Mouse (Mus musculus) embryonic facial prominence, embryonic 15.5 days (tissue): ENCODE results near the gene Unc5a. TPM values are rescaled to one million over a fixed set of nuclear protein-coding genes. Genes with fewer than 3 reads are reported as not detected.

Experiments used
- ATAC-seq: fragments of 200-750 bp; cut with Nextera tagmentation; 2 replicates; pipeline ENCODE4 v1.8.0; 2017; ENCODE audit warnings: low read depth, moderate TSS enrichment; ENCODE audit not compliant: insufficient number of reproducible peaks, low FRiP score, low TSS enrichment
- H3K27ac ChIP-seq: fragments of 300-500 bp; sonication (generic); replicated peaks from 2 replicates; pipeline ENCODE4 v1.5.1; 2015; ENCODE audit warnings: mild to moderate bottlenecking, inconsistent platforms
- H3K27me3 ChIP-seq: fragments of 300-500 bp; sonication (generic); 2 replicates; pipeline ENCODE4 v1.6.1; 2015; ENCODE audit warnings: inconsistent platforms
- H3K36me3 ChIP-seq: fragments of 300-500 bp; sonication (generic); 2 replicates; pipeline ENCODE4 v1.6.1; 2015; ENCODE audit warnings: mild to moderate bottlenecking, inconsistent platforms
- H3K4me1 ChIP-seq: fragments of 300-500 bp; sonication (generic); 2 replicates; pipeline ENCODE4 v1.6.1; 2015; ENCODE audit warnings: inconsistent platforms
- H3K4me2 ChIP-seq: fragments of 300-500 bp; sonication (generic); replicated peaks from 2 replicates; pipeline ENCODE4 v1.6.1; 2015; ENCODE audit warnings: mild to moderate bottlenecking, inconsistent platforms
- H3K4me3 ChIP-seq: fragments of 300-500 bp; sonication (generic); replicated peaks from 2 replicates; pipeline ENCODE4 v1.5.1; 2015; ENCODE audit warnings: mild to moderate bottlenecking, inconsistent platforms
- H3K9ac ChIP-seq: fragments of 300-500 bp; sonication (generic); 2 replicates; pipeline ENCODE4 v1.6.1; 2015; ENCODE audit warnings: inconsistent platforms
- H3K9me3 ChIP-seq: fragments of 300-500 bp; sonication (generic); replicated peaks from 2 replicates; pipeline ENCODE4 v1.6.1; 2016; ENCODE audit warnings: inconsistent platforms
- WGBS: fragments of 180-500 bp; shearing (Covaris S2); methylation state at CpG from one replicate; pipeline ENCODE4 v1.1.7; 2015; 5-methylcytosine and 5-hydroxymethylcytosine counted together
- polyA plus RNA-seq: library from polyadenylated mRNA; unstranded; fragments of >200 nt; fragmentation: Nextera tagmentation; extraction: Ambion mirVana; gene quantifications from 2 replicates; pipeline ENCODE4 v1.2.1, GENCODE M21; 2015

Gene Unc5a
- polyA plus RNA-seq, 1 experiment from 2014 or later = 2.0 TPM

- no peaks in the 10 kb centered on the region for H3K9me3 ChIP-seq
- 64% methylated on average over 11 of the region's 11 CpGs for WGBS
- ATAC-seq = no peak
- H3K9ac ChIP-seq = no peak overlapping the region
- no peaks in the 10 kb centered on the region for H3K36me3 ChIP-seq
- no peaks in the 10 kb centered on the region for H3K27me3 ChIP-seq
- no peak overlapping the region for H3K4me2 ChIP-seq
- H3K27ac ChIP-seq = no peak overlapping the region
- H3K4me3 ChIP-seq = no peak overlapping the region
- H3K4me1 ChIP-seq = 0 out of 2 replicates have a peak, but pooled peaks cover 3% of the 10 kb centered on the region
Observed at GRCm38 (mm10) chr13:55004646-55005045, 55.4 kb downstream of the Unc5a start.

GRCm38 (mm10) chr13:55005691-55006414, 56.6 kb downstream of the Unc5a start:
- no peaks in the 10 kb centered on the region for H3K27me3 ChIP-seq
- WGBS = 69% methylated on average over 31 of the region's 31 CpGs
- 0 out of 2 replicates have a peak, but pooled peaks cover 3% of the 10 kb centered on the region for H3K4me1 ChIP-seq
- H3K4me3 ChIP-seq = no peak overlapping the region
- H3K27ac ChIP-seq = no peak overlapping the region
- no peaks in the 10 kb centered on the region for H3K9me3 ChIP-seq
- no peak for ATAC-seq
- H3K36me3 ChIP-seq = no peaks in the 10 kb centered on the region
- no peak overlapping the region for H3K4me2 ChIP-seq
- H3K9ac ChIP-seq = no peak overlapping the region

- Histone ChIP-seq H3K9ac (no peak overlapping the region), H3K36me3 (no peaks in the 10 kb centered on the region), H3K4me2 (no peak overlapping the region), H3K27me3 (no peaks in the 10 kb centered on the region), H3K4me3 (no peak overlapping the region), H3K9me3 (no peaks in the 10 kb centered on the region), H3K4me1 (0 out of 2 replicates have a peak, but pooled peaks cover 3% of the 10 kb centered on the region), H3K27ac (no peak overlapping the region)
- 65% methylated on average over 7 of the region's 7 CpGs for WGBS
- ATAC-seq = no peak
Observed at GRCm38 (mm10) chr13:55006415-55006742, 57.2 kb downstream of the Unc5a start.

- H3K36me3 ChIP-seq = no peaks in the 10 kb centered on the region
- no peak for ATAC-seq
- no peak overlapping the region for H3K27ac ChIP-seq
- H3K27me3 ChIP-seq = no peaks in the 10 kb centered on the region
- WGBS = 69% methylated on average over 6 of the region's 6 CpGs
- H3K4me1 ChIP-seq = 0 out of 2 replicates have a peak, but pooled peaks cover 3% of the 10 kb centered on the region
- H3K9me3 ChIP-seq = no peaks in the 10 kb centered on the region
- H3K9ac ChIP-seq = no peak overlapping the region
- no peak overlapping the region for H3K4me3 ChIP-seq
- H3K4me2 ChIP-seq = no peak overlapping the region
Observed at GRCm38 (mm10) chr13:55008589-55008988, 59.4 kb downstream of the Unc5a start.

GRCm38 (mm10) chr13:55011103-55011502, 61.9 kb downstream of the Unc5a start:
- no peak overlapping the region for H3K27ac ChIP-seq
- H3K27me3 ChIP-seq = no peaks in the 10 kb centered on the region
- H3K4me2 ChIP-seq = no peak overlapping the region
- H3K4me3 ChIP-seq = no peak overlapping the region
- ATAC-seq = no peak
- H3K36me3 ChIP-seq = no peaks in the 10 kb centered on the region
- 0 out of 2 replicates have a peak, but pooled peaks cover under 1% of the 10 kb centered on the region for H3K4me1 ChIP-seq
- H3K9ac ChIP-seq = no peak overlapping the region
- no peaks in the 10 kb centered on the region for H3K9me3 ChIP-seq
- WGBS = 86% methylated on average over 15 of the region's 15 CpGs

- no peaks in the 10 kb centered on the region for H3K4me1 ChIP-seq
- H3K4me3 ChIP-seq = no peak overlapping the region
- 4% methylated on average over 14 of the region's 14 CpGs for WGBS
- no peaks in the 10 kb centered on the region for H3K9me3 ChIP-seq
- H3K9ac ChIP-seq = no peak overlapping the region
- H3K36me3 ChIP-seq = no peaks in the 10 kb centered on the region
- no peak overlapping the region for H3K4me2 ChIP-seq
- H3K27me3 ChIP-seq = no peaks in the 10 kb centered on the region
- no peak overlapping the region for H3K27ac ChIP-seq
- ATAC-seq = no peak
Observed at GRCm38 (mm10) chr13:55011981-55012478, 62.8 kb downstream of the Unc5a start.

GRCm38 (mm10) chr13:55013702-55014344, 64.6 kb downstream of the Unc5a start:
- 28% methylated on average over 9 of the region's 9 CpGs for WGBS
- no peaks in the 10 kb centered on the region for H3K36me3 ChIP-seq
- no peaks in the 10 kb centered on the region for H3K27me3 ChIP-seq
- H3K4me3 ChIP-seq = no peak overlapping the region
- H3K27ac ChIP-seq = no peak overlapping the region
- no peaks in the 10 kb centered on the region for H3K9me3 ChIP-seq
- H3K4me2 ChIP-seq = no peak overlapping the region
- no peaks in the 10 kb centered on the region for H3K4me1 ChIP-seq
- H3K9ac ChIP-seq = no peak overlapping the region
- ATAC-seq = no peak

GRCm38 (mm10) chr13:55014451-55014850, 65.2 kb downstream of the Unc5a start:
- 55% methylated on average over 9 of the region's 9 CpGs for WGBS
- H3K27ac ChIP-seq = no peak overlapping the region
- H3K4me3 ChIP-seq = no peak overlapping the region
- no peaks in the 10 kb centered on the region for H3K4me1 ChIP-seq
- ATAC-seq = no peak
- no peak overlapping the region for H3K9ac ChIP-seq
- no peaks in the 10 kb centered on the region for H3K27me3 ChIP-seq
- no peak overlapping the region for H3K4me2 ChIP-seq
- no peaks in the 10 kb centered on the region for H3K9me3 ChIP-seq
- H3K36me3 ChIP-seq = no peaks in the 10 kb centered on the region

- no peaks in the 10 kb centered on the region for H3K36me3 ChIP-seq
- H3K9ac ChIP-seq = no peak overlapping the region
- 80% methylated on average over 12 of the region's 12 CpGs for WGBS
- no peaks in the 10 kb centered on the region for H3K4me1 ChIP-seq
- H3K4me3 ChIP-seq = no peak overlapping the region
- H3K27me3 ChIP-seq = no peaks in the 10 kb centered on the region
- no peaks in the 10 kb centered on the region for H3K9me3 ChIP-seq
- H3K4me2 ChIP-seq = no peak overlapping the region
- H3K27ac ChIP-seq = no peak overlapping the region
- no peak for ATAC-seq
Observed at GRCm38 (mm10) chr13:55017154-55017897, 68.1 kb downstream of the Unc5a start.

GRCm38 (mm10) chr13:55017898-55018599, 68.8 kb downstream of the Unc5a start:
- H3K4me3 ChIP-seq = no peak overlapping the region
- no peak overlapping the region for H3K4me2 ChIP-seq
- WGBS = 79% methylated on average over 8 of the region's 8 CpGs
- H3K36me3 ChIP-seq = no peaks in the 10 kb centered on the region
- ATAC-seq = no peak
- H3K9ac ChIP-seq = no peak overlapping the region
- no peaks in the 10 kb centered on the region for H3K9me3 ChIP-seq
- H3K27ac ChIP-seq = no peak overlapping the region
- H3K27me3 ChIP-seq = no peaks in the 10 kb centered on the region
- no peaks in the 10 kb centered on the region for H3K4me1 ChIP-seq

- H3K27me3 ChIP-seq = no peaks in the 10 kb centered on the region
- no peaks in the 10 kb centered on the region for H3K9me3 ChIP-seq
- no peak overlapping the region for H3K9ac ChIP-seq
- H3K27ac ChIP-seq = no peak overlapping the region
- no peaks in the 10 kb centered on the region for H3K36me3 ChIP-seq
- no peaks in the 10 kb centered on the region for H3K4me1 ChIP-seq
- H3K4me3 ChIP-seq = no peak overlapping the region
- 88% methylated on average over 9 of the region's 9 CpGs for WGBS
- H3K4me2 ChIP-seq = no peak overlapping the region
- ATAC-seq = no peak
Observed at GRCm38 (mm10) chr13:55018700-55019099, 69.5 kb downstream of the Unc5a start.
